Mouse (Mus musculus) neutrophil, adult 83 days (primary cell): ENCODE measurements around the gene Proser2. TPM values are rescaled to one million over a fixed set of nuclear protein-coding genes. Genes with fewer than 3 reads are reported as not detected.

Source experiments
- total RNA-seq, 2 experiments: library from RNA; stranded (reverse); gene quantifications; one replicate each; pipeline ENCODE4 v1.2.4; 2023

Proser2 gene
- under 1 TPM in 1 of 2 experiments, not detected in 1; 0.53 TPM for total RNA-seq

DNA sequence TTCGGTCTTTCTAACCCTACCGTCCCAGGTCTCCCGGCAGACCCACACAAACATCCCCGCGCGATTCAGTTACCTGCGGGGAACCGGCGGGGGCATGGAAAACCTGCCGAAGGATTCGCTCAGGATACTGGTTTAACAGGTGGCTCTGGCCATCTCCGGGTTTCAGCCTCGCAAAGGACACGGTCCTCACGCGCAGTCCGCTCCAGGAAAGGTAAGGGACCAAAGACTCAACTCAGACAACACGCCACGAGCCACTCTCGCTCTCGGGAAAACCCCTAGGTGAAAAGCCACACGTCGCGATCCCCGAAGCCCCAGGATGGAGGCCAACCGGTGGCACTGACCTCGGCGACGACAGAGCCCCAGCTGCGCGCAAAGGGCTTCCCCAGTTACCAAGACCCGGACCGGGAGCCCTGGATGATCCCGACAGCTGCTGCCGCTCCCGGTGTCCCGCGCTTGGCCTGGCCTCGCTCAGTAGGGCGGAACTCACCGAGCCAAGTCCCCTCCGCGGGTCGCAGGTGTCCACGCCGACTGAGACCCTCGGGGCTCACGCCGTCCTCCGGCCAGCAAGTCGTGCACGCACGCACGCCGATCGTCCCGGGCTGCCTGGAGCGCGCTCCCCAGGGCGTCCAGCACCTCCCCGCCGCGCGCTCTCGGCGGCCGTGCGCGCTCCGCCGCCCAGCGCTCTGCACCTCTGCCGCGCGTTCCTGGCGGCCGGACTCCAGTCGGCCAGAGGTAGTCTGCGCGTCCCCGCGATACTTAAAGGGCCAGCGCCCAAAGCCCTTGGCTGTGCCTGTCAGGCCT, at the start of gene Proser2:
TSS of gene Proser2 (minus strand) at position 657 of the 801 bp plus-strand sequence.

Other genes with a start within 250 kb of the Proser2 start
- 1 to 10 TPM; 8.4 to 9.8 TPM for gene Sec61a2, start 234.8 kb downstream of the Proser2 start, total RNA-seq
- gene Dhtkd1, start 187.4 kb downstream of the Proser2 start, total RNA-seq, result 1 to 10 TPM in 1 of 2 experiments, under 1 TPM in 1; 0.24 to 2.0 TPM
- 10 to 100 TPM; 34.6 to 38.4 TPM for gene Upf2, start 178.7 kb downstream of the Proser2 start, total RNA-seq
- under 1 TPM; 0.35 to 0.64 TPM for gene Echdc3, start 82.8 kb upstream of the Proser2 start, total RNA-seq
- 10 to 100 TPM; 12.2 to 13.1 TPM for gene Usp6nl, start 192.5 kb upstream of the Proser2 start, total RNA-seq